Mouse (Mus musculus) gastrocnemius, postnatal 10 days (tissue): ENCODE measurements around the gene Trpv5. TPM values are rescaled to one million over a fixed set of nuclear protein-coding genes. Genes with fewer than 3 reads are reported as not detected.

Source experiments
- DNase-seq: peaks from one replicate; pipeline ENCODE4 v3.0.0; 2021; ENCODE audit warnings: mixed read lengths
- total RNA-seq, 2 experiments: library from RNA; stranded (reverse); gene quantifications; 2 replicates each; pipeline ENCODE4 v1.2.3; 2021

Trpv5 gene
- total RNA-seq, 2 experiments from 2014 or later, result not detected

DNA sequence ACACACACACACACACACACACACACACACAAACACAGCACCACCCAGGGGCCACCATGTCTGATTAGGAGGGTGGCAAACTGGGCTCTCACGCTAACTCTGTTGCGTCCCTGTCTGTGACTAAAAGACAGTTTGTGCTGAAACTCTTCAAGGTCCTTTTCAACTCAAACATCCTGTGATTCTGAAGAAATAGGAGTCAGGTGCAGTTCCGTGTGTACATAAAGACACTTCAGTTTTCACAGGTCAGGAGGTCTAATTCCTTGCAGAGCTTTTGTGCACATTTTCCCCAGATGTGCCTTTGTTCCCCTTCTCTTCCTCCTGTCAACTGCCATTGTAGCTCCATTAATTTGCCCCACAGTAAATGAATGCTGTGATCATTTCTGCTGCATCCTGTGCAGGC is 40.1 kb downstream of the Trpv5 start:
- DNase-seq, result no peak

DNA sequence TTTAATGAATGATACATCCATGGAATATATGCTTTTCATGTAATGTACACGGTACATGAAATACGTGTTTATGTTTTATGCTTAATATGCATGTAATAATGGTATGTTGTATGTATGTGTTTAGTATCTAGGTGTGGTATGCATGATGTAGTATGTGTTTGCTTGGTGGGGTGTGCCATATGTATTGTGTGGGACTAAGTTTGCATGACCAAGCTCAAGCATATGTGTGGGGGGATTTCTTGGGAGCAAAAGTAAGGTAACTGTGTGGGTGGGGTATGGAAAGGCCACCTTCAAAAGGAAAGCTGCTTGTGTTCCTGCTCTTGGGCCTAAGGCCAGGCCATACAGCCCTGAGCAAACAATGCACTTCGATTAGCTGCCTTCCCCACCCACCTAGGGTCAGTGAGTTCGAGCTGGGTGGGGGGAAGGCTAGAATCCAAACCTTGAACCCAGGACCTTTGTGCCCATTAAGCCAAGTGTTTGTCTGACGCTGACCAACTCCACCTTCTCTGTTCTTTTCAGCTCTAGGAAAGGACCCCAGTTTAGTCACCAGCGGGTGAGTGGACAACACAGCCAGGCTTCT is 42.6 kb downstream of the Trpv5 start:
- no peak for DNase-seq

DNA sequence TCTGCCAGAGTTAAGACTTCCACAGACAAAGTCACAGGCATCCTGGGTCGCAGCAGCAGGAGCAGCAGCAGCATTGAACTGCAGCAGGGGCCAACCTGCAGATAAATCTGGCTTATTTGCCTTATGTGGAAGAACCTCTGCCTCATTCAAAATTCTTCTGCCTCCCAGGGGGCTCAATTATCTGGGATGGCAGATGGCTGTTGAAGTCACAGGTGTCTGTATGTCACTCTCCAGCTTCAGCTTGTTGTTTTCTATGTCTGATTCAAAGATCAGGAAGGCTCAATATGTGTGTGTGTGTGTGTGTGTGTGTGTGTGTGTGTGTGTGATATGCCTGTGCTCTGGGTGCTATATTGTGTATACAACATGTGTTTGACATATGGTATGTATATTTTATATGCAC is 43.2 kb downstream of the Trpv5 start:
- DNase-seq, result no peak

DNA sequence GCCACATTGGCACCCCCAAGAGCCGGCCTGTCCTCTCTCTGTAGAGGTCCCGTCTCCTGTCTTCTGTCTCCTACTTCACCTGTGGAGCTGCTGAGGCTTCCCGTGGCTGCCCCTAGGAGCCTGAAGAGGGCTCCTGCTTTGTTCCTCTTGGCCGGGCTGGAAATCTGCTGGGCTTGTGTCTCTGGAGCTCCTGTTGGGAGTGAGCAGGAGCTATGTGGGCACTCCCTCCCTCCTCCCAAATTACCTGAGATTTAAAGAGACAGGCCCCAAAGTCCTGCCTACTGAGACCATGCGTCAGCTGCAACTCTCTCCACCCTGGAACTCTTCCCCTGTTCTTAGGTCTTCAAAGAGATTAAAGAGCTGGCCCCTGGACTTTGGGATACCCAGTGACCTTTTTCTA is 44.4 kb downstream of the Trpv5 start, which contains the start of gene Trpv6:
TSS of gene Trpv6 (minus strand) at position 228 of the 400 bp plus-strand sequence.
- DNase-seq, result no peak

DNA sequence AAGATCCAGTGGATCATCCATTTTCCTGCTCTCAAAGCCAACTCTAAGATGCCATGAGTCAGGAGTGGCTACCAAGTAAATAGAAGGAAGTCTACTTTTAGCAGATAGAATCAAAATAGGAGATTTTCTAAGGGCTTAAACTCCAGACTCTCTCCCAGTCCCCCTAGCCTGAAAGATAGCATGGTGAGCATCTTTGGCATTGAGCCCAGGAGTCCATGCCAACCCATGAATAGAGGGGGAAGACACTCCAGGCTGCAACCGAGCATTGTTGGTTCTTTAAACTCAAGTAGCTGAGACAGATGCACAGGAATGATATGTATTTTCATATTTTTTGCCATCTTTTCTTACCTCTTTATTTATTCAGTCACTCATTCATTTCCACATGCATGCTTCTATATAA is 45.4 kb downstream of the Trpv5 start:
- no peak for DNase-seq

DNA sequence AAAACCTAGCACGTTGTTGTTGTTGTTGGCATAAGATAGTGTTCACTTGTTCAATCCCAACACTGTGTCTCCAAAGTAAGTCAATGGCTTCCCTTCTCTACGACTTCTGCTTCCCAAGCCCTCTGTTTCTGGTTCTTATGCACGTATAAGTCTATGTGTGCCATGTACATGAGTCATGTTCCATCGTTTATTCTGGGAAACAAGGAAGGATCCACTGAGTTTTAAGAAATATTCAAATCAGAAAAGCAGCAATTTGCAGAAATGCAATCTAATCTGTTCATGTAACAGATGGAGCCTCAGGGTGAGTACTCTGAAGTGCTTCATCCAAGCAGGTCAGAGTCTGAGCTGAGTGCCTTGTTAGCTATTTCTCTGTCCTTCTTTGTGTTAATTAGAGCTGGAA is 49.0 kb downstream of the Trpv5 start:
- no peak for DNase-seq

DNA sequence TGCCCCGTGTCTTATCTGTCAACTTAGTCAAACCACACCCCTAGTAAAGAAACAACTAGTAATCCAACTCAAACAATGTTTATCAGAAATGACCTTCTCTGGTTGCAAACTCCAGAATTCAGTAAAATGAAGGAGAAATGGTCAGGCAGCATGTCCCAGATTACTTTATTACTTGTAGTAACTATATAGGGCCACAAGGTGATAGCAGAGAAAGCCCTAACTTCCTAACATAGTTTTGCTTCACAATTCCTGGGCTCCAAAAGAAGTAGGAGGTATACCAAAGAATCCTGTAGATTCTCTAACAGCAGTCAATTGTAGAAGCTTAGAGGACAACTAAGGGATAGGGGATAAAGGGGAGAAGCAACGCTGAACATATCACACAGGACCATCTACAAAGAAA is 49.8 kb downstream of the Trpv5 start:
- DNase-seq, result no peak

DNA sequence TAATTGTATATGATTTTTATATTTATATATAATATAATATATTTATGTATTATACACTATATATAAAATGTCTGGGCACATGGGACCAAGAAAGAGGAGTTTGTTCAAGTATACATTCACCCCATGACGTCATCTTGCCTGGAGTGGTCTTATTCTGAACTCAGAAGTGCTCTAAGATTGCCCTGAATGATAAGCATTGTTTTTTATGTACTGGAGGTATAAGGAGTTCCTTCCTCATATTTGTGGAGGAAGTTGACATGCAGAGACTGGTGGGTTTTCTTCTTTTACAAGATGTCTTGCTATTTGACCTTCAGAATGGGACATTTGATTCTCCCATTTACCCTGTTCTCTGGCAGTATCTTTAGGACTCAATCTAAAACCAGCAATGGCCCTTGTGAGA is 52.4 kb downstream of the Trpv5 start:
- DNase-seq, result no peak

DNA sequence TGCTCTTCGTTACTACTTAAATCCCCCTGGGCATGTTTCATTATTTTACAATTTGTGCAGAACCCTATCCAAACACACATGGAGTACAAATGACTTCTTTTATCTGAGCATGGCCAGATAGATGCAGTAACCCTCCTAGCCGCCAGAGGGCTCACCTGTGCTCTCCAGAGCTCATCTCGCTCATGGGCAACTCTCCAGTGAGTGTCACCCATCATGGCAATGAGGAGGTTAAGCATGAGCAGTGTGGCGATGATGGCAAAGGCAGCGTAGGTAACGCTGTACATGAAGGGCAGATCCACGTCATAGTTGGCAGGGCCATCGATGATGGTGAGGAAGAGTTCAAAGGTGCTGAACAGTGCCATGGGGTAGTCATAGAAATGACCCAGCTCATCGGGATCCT is 57.9 kb downstream of the Trpv5 start:
- DNase-seq, result no peak

DNA sequence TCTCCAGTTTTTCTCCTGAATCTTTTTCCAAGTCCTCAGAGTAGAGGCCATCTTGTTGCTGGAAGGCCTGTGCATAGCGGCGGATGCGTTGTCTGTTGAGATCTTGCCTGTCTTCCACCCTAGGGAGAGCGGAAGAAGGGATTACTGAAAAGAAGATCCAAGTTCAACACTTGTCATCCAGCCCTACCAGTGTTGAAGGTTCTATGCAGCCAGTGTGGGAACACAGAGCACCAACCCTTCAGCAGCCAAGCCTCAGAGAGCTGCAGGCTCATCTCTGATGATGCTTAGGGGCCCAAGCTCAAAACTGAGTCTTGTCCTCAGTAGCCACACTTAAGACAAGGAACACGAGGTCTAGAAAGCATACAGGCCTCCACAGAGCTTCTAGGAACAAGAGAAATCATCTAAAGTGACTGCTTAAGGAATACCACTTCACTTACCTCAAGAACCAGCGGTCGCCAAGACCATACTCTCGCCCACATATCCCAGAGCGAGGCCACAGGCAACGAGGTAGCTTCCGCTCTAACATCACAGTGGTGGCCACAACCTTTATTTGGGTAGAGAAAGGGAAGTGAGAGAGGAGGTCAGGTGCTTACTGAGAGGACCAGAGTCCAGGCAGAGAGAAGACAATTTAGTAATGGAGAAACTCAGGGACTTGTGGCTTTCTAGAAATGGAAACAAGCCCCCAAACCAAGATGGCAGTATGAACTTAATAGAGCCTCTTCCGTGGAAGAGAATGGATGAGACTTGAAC is 59.2 kb downstream of the Trpv5 start:
- DNase-seq, result no peak

DNA sequence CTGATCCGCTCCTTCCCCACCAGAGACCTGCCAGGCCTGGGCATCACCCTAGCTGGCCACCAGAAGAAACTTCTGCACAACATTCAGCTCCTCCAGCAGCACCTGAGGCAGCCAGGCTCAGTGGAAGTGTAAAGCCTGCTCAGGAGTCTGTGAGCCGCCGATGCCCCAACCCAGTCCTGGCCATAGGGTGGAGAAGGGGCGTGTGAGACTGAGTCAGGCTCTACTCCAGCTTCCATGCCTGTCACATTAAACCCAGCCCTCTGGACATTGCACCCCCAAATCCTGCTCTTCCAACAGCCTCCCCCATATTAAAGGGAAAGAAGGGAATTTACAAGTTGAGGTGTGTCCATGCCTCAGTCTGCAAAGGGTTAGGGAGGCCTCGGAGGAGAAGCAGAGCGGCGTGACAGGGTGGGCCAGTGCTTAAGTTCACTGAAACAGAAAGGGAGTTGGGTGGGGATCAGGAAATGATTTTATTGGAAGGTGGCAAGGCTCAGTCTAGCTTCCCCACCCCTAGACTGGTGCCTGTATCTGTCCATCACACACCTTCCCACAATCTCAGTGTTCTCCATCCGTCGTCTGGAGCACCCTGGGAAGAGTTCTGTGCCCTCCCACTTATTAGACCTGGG is 60.3 kb downstream of the Trpv5 start:
- no peak for DNase-seq

DNA sequence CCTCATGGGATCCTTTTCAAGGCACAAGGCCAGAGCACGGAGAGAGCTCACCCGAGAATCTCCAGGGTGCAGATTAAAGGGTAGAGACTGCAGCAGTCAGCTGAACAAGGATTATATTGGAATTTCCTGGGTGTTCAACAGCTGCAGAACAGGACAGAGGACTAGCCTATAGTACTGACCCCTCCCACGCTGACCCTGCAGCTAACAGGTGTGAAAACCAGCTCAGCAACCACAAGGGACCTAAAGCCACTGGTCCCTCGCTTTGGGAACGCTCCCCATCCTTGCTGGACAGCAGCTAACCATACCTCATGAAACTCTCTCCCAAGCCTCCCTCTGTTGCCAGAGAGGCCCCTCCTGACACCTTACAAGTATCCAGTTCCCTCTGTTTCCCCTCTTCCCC is 72.9 kb downstream of the Trpv5 start:
- DNase-seq, result no peak

DNA sequence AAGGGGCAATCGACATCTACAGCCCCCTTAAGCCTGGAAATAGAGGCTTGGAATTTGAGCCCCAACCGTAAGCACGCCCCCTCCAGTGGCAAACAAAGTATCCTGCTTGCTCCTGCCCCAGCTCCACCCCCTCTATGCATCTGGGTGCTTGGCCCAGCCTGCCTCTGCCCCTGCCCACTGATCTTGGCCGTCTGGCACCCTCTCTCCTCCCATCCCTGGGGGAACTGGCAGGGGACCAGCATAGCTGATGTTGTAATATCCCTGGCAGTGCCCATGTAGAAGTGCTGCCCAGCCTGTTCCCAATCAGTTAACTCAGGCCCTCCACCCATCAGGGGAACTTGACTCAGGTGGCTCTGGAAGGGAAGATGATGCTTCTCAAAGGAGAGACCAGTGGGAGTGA is 74.4 kb downstream of the Trpv5 start:
- DNase-seq, result peak; percentile 19

DNA sequence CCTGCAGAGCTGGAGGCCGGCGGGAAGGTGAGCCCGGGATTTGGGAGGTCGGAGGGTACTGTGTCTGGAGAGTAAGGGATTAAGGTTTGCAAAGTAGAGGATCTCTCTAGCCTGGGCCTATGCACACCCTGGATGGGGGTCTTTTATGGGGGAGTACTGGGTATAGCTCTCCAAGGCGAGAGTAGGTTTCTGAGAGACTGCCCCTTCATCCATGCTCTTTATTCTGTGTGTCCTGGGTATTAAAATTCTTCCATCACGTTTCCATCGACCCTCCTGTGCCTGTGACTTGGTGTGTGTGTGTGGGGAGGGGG is 74.8 kb downstream of the Trpv5 start:
- no peak for DNase-seq

DNA sequence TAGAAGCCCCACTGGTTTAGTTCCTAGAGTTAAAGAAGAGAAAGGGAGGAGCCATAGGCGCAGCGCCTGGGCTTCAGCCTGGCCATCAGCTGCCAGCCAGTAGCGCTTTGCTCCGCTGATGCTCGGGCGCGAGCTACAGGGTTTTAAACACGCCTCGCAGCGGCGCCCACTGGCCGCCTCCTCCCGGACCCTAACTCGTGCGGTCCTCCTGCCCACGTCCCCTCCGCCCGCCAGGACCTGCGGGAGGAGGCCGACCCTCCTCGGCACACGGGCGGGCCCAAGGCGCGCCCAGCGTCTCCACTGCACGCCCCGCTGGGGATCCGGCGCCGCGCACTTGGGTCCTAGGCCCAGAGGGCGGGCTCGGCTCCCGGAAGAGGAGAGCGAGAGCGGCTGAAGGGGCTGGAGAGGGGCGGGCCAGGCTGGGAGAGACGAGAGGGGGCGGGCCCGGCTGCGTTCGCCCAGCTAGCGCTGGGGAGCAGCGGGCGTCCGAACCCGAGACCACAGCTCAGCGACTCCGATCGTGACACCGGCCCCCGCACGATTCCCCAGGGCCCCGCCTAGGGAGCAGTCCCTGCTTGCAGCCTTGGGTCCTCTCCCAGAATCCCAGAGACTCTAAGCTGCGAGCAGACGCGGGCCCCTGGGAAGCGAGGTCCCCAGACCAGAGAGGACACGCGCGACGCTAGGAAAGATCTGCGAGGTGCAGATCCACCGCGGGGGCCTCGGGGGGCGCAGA is 75.3 kb downstream of the Trpv5 start, which contains the start of gene Ephb6:
TSS of gene Ephb6 (plus strand) at position 422 of the 733 bp plus-strand sequence.
- DNase-seq, result peak; percentile 73

DNA sequence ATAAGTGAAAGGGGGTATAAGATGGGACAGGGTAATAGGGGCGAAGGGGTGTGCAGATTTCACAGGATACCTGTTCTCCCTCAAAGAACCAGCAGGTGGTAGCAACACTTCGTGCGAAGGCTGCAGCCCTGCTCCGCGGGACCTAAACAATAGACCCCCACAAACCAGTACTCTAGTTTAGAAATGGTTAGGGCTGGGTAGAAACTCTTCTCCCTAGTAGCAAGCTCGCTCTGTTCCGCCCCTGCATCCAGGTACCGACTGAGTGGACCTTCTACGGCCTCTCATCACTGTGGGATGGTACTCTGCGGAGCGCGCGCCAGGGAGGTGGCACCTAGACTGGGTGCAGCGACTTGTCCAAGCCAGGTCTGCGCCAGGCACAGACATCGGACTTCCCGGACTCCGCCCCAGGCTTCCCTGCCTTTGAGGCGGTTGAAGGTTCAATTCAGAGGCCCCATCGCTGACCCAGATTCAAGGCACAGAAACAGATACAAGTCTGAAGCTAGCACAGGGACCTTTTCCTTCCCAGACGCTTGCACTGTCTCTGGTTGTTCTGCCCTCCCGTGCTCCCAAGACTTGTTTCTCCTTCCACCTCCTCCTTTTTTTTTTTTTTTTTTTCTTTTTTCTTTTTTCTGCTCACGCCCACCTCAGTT is 76.0 kb downstream of the Trpv5 start:
- peak; percentile 20 for DNase-seq

Other genes starting within 250 kb of the Trpv5 start
- not detected for gene Gm10334, start 234.6 kb downstream of the Trpv5 start, total RNA-seq
- not detected for gene Prss1, start 221.8 kb downstream of the Trpv5 start, total RNA-seq
- gene Prss2, start 159.0 kb downstream of the Trpv5 start, total RNA-seq, result not detected
- gene Ephb6, start 75.3 kb downstream of the Trpv5 start, total RNA-seq, result 1 to 10 TPM; 2.2 to 4.7 TPM
- gene Trpv6, start 44.4 kb downstream of the Trpv5 start, total RNA-seq, result not detected
- not detected for gene Llcfc1, start 3.7 kb upstream of the Trpv5 start, total RNA-seq
- gene Kel, start 23.6 kb upstream of the Trpv5 start, total RNA-seq, result 1 to 10 TPM in 1 of 2 experiments, not detected in 1; 2.3 TPM
- gene Olfr459, start 94.4 kb upstream of the Trpv5 start, total RNA-seq, result not detected
- gene Pip, start 166.8 kb upstream of the Trpv5 start, total RNA-seq, result not detected
- gene Sval2, start 172.2 kb upstream of the Trpv5 start, total RNA-seq, result not detected